In genomic region chr1:155416701-155417677, GRCm38 (mm10) we compare ENCODE assay signal across 7 mouse cellular contexts. TPM values are rescaled to one million over a fixed set of nuclear protein-coding genes. Genes with fewer than 3 reads are reported as not detected.
DNase-seq lines count a peak whose midpoint lies in the region; ATAC-seq and TF ChIP-seq lines count a peak whose summit lies in the region.

TSS of gene Xpr1 (minus strand) at chr1:155417415.

- H3K27ac ChIP-seq in embryonic facial prominence, embryonic 12.5 days = peak within 1 kb of the TSS; percentile 84
- H3K27ac ChIP-seq in heart, adult 2 months = peak within 1 kb of the TSS; percentile 85
- H3K27ac ChIP-seq in limb, embryonic 13.5 days = peak within 1 kb of the TSS; percentile 85
- H3K27ac ChIP-seq in midbrain, embryonic 16.5 days (ENCODE audit: low read length) = peak within 1 kb of the TSS; percentile 96

- H3K9ac ChIP-seq in embryonic facial prominence, embryonic 12.5 days = peak within 1 kb of the TSS; percentile 82
- peak within 1 kb of the TSS; percentile 91 for H3K9ac ChIP-seq in heart, adult 2 months (ENCODE audit: low read depth, low read length)
- peak within 1 kb of the TSS; percentile 87 for H3K9ac ChIP-seq in limb, embryonic 13.5 days
- peak within 1 kb of the TSS; percentile 94 for H3K9ac ChIP-seq in midbrain, embryonic 16.5 days (ENCODE audit: low read depth, low read length)

- peak within 1 kb of the TSS; percentile 71 for H3K4me2 ChIP-seq in embryonic facial prominence, embryonic 12.5 days (replicated peaks)
- peak within 1 kb of the TSS; percentile 83 for H3K4me2 ChIP-seq in limb, embryonic 13.5 days (replicated peaks)
- peak within 1 kb of the TSS; percentile 71 for H3K4me2 ChIP-seq in midbrain, embryonic 16.5 days (ENCODE audit: low read length)

- under 1% methylated on average over 68 of the region's 82 CpGs for WGBS in embryonic facial prominence, embryonic 12.5 days
- WGBS in heart, adult 2 months = under 1% methylated on average over 67 of the region's 82 CpGs
- under 1% methylated on average over 76 of the region's 82 CpGs for WGBS in limb, embryonic 13.5 days
- WGBS in midbrain, embryonic 16.5 days = under 1% methylated on average over 57 of the region's 82 CpGs

- peak; percentile 54 for TF ChIP-seq CTCF in heart, adult 2 months (IDR thresholded peaks at IDR 0.05)

- peaks cover 2% of the 10 kb centered on the region for H3K79me2 ChIP-seq in heart, adult 2 months (replicated peaks; ENCODE audit: control insufficient read depth, insufficient read depth, low read length)

- peak; percentile 71 for TF ChIP-seq POLR2A in heart, adult 2 months (IDR thresholded peaks at IDR 0.05; ENCODE audit: insufficient read depth, low read depth, low read length)

- peak within 1 kb of the TSS; percentile 90 for H3K4me3 ChIP-seq in embryonic facial prominence, embryonic 12.5 days
- peak within 1 kb of the TSS; percentile 99 for H3K4me3 ChIP-seq in heart, adult 2 months
- peak within 1 kb of the TSS; percentile 90 for H3K4me3 ChIP-seq in limb, embryonic 13.5 days
- H3K4me3 ChIP-seq in midbrain, embryonic 16.5 days (ENCODE audit: low read depth, low read length) = peak within 1 kb of the TSS; percentile 96

- no peaks in the 10 kb centered on the region for H3K4me1 ChIP-seq in embryonic facial prominence, embryonic 12.5 days
- H3K4me1 ChIP-seq in heart, adult 2 months (ENCODE audit: control insufficient read depth, insufficient read depth, low read length) = peaks cover 2% of the 10 kb centered on the region
- peaks cover 6% of the 10 kb centered on the region for H3K4me1 ChIP-seq in limb, embryonic 13.5 days
- peaks cover 11% of the 10 kb centered on the region for H3K4me1 ChIP-seq in midbrain, embryonic 16.5 days (ENCODE audit: control insufficient read depth, insufficient read depth, low read length)

- H3K27me3 ChIP-seq in embryonic facial prominence, embryonic 12.5 days = no peaks in the 10 kb centered on the region
- H3K27me3 ChIP-seq in heart, adult 2 months (ENCODE audit: control insufficient read depth, insufficient read depth, low read length) = no peaks in the 10 kb centered on the region
- H3K27me3 ChIP-seq in limb, embryonic 13.5 days = no peaks in the 10 kb centered on the region
- no peaks in the 10 kb centered on the region for H3K27me3 ChIP-seq in midbrain, embryonic 16.5 days (ENCODE audit: control insufficient read depth, insufficient read depth, low read depth, low read length)

- H3K9me3 ChIP-seq in embryonic facial prominence, embryonic 12.5 days = no peaks in the 10 kb centered on the region
- H3K9me3 ChIP-seq in limb, embryonic 13.5 days = no peaks in the 10 kb centered on the region
- no peaks in the 10 kb centered on the region for H3K9me3 ChIP-seq in midbrain, embryonic 16.5 days (replicated peaks; ENCODE audit: control insufficient read depth, low read length, poor library complexity, severe bottlenecking)

- no peaks in the 10 kb centered on the region for H3K36me3 ChIP-seq in embryonic facial prominence, embryonic 12.5 days
- peaks cover 2% of the 10 kb centered on the region for H3K36me3 ChIP-seq in heart, adult 2 months (ENCODE audit: control insufficient read depth, insufficient read depth, low read length)
- no peaks in the 10 kb centered on the region for H3K36me3 ChIP-seq in limb, embryonic 13.5 days
- H3K36me3 ChIP-seq in midbrain, embryonic 16.5 days (ENCODE audit: control insufficient read depth, insufficient read depth, low read length) = no peaks in the 10 kb centered on the region

- intact Hi-C loops in heart, adult 2 months (cut with DNase I) = loop anchor here (2.0 to 10.0 kb wide), 4 partner anchors 74 to 262 kb away; partner anchors contain the start of gene Stx6

- DNase-seq in adrenal gland, postnatal 25 days = peak; percentile 97
- peak; percentile 96 for DNase-seq in heart, adult 2 months
- peak; percentile 95 for DNase-seq in kidney, adult 8-10 months
- peak; percentile 92 to 97 for DNase-seq in spleen, postnatal 10 days (ENCODE audit: low spot score in 2 of 2)

- TF ChIP-seq EP300 in heart, adult 2 months (IDR thresholded peaks at IDR 0.05; ENCODE audit: insufficient read depth, low read depth, low read length) = 0 out of 2 replicates have a peak, but pooled peaks have one; percentile 17

- peak; percentile 89 for ATAC-seq in embryonic facial prominence, embryonic 12.5 days (ENCODE audit: insufficient number of reproducible peaks, insufficient read depth, low FRiP score, low TSS enrichment)
- peak; percentile 97 for ATAC-seq in limb, embryonic 13.5 days (ENCODE audit: low FRiP score, low read depth)
- ATAC-seq in midbrain, embryonic 16.5 days = peak; percentile 91

RNA-seq across cellular contexts. Expression of gene Xpr1, which starts in this region (rescaled TPM):
- total RNA-seq in adrenal gland, postnatal 25 days (2021) = 43.9 and 63.3 TPM in 2 replicates
- 10.3 and 10.5 TPM in 2 replicates for polyA plus RNA-seq in embryonic facial prominence, embryonic 12.5 days (2016; fragmentation: Nextera tagmentation; extraction: Ambion mirVana)
- total RNA-seq in heart, adult 2 months (2021) = 10 to 100 TPM; 30.3 to 34.4 TPM
- 8.5 and 16.2 TPM in 2 replicates for polyA plus RNA-seq in heart, adult 2 months (2012; rRNA removed)
- 8.8 and 10.0 TPM in 2 replicates for polyA plus RNA-seq in limb, embryonic 13.5 days (2015; fragmentation: Nextera tagmentation; extraction: Ambion mirVana)
- 57.4 and 72.4 TPM in 2 replicates for polyA plus RNA-seq in midbrain, embryonic 16.5 days (2015; fragmentation: Nextera tagmentation; extraction: Ambion mirVana)

Comparison
In these comparisons a context has a peak if more than half of its experiments do, and no peak if none do; other contexts are left out.
1. Peak in every context shown above with its lines: DNase-seq, ATAC-seq, H3K4me3 ChIP-seq and H3K27ac ChIP-seq.